Comparison of ENCODE assay signal across 12 mouse cellular contexts in the genomic region with DNA sequence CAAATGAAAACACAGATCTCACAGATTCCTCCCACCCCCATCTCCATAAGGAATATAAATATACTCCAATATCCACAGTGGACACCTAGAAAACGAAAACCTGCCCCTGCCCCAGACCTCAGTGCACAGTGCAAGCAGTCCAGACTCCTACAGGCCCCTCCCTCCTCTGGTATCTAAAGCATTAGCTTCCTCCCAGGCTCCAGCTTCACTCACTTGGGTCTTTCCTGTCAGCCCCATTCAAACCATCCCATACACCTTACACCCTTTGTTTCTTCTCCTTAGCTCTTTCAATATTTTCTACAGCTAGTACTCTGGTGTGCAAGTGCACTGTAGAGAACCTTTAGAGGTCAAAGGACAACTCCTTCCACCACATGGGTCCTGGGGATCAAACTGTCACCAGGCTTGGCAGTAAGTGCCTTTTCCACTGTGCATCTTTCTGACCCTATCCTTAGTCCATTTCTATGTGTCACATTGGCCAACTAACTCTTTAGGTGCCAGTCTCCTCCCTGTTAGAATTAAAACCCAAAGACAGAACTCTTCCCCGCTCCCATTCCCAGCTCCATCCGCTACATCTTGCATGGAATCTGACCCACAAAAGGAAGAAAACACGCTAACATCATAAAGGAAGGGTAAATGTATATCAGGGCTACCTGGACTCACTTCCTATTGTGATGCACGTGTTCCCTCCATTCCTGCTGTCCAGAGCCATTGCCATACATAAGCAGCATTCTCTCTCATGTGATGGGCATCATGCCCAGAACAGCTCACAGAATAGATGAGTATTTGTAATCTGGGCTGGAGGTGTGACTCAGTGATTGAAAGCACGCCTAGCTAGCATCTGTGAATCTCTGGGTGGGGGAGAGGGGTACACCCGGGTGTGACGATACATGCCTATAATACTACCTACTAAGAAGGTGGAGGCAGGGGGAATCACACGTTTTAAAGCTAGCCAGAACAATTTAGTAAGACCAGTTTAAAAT. TPM values are rescaled to one million over a fixed set of nuclear protein-coding genes. Genes with fewer than 3 reads are reported as not detected.
DNase-seq lines count a peak whose midpoint lies in the region; ATAC-seq and TF ChIP-seq lines count a peak whose summit lies in the region.
"Had no signal": no experiment of that assay in that cellular context is flagged by ENCODE, and none has a peak within 500 bp of the region (broad histone marks: within the 10 kb centered on the region; RNA-seq: fewer than 3 reads in every experiment).

No protein-coding gene starts in this region.

- DNase-seq in forebrain, embryonic 10.5 days (ENCODE audit: extremely low spot score, low spot score), result no peak
- peak; percentile 52 for DNase-seq in layer of hippocampus, adult 11-12 months (ENCODE audit: low spot score)
- DNase-seq in layer of hippocampus, postnatal 10 days (ENCODE audit: low spot score in 2 of 2), result no peak
- DNase-seq in ES-E14 (ENCODE audit: low read depth, low spot score), result no peak
- no peak for DNase-seq in urinary bladder, adult 18-20 months (ENCODE audit: low spot score in 2 of 2)
- DNase-seq: kidney, adult 8-10 months; thymus, adult 18-20 months had no signal

- H3K9ac ChIP-seq in forebrain, embryonic 13.5 days, result no peak overlapping the region
- no peak overlapping the region for H3K9ac ChIP-seq in ES-E14 (ENCODE audit: insufficient read depth, low read depth, low read length, poor library complexity, severe bottlenecking)
- no peak overlapping the region for H3K9ac ChIP-seq in liver, embryonic 12.5 days
- H3K9ac ChIP-seq: limb, embryonic 15.5 days; neural tube, embryonic 12.5 days had no signal

- peak overlapping the region; percentile 14 for H3K4me2 ChIP-seq in forebrain, embryonic 13.5 days
- no peak overlapping the region for H3K4me2 ChIP-seq in liver, embryonic 12.5 days
- H3K4me2 ChIP-seq: limb, embryonic 15.5 days; neural tube, embryonic 12.5 days had no signal

- H3K4me1 ChIP-seq in forebrain, embryonic 13.5 days, result peaks cover 45% of the 10 kb centered on the region
- peaks cover 59% of the 10 kb centered on the region for H3K4me1 ChIP-seq in forebrain, embryonic 10.5 days
- peaks cover 16 to 21% of the 10 kb centered on the region in 2 experiments for H3K4me1 ChIP-seq in ES-E14 (ENCODE audit: control insufficient read depth in 2 of 2, insufficient read depth in 2 of 2, low read length in 2 of 2, poor library complexity in 1 of 2)
- H3K4me1 ChIP-seq in liver, embryonic 12.5 days, result peaks cover 75% of the 10 kb centered on the region

- peaks cover 29% of the 10 kb centered on the region for H3K36me3 ChIP-seq in forebrain, embryonic 13.5 days (ENCODE audit: poor library complexity, severe bottlenecking)
- peaks cover 69% of the 10 kb centered on the region for H3K36me3 ChIP-seq in forebrain, embryonic 10.5 days (replicated peaks)
- peaks cover 3% of the 10 kb centered on the region; the same call in 1 of the 2 replicates for H3K36me3 ChIP-seq in ES-E14 (ENCODE audit: control insufficient read depth, insufficient read depth, low read length, poor library complexity, severe bottlenecking)
- peaks cover 32% of the 10 kb centered on the region for H3K36me3 ChIP-seq in liver, embryonic 12.5 days

- no peak overlapping the region for H3K4me3 ChIP-seq in forebrain, embryonic 13.5 days
- no peak overlapping the region for H3K4me3 ChIP-seq in forebrain, embryonic 10.5 days
- H3K4me3 ChIP-seq in ES-E14 (ENCODE audit: insufficient read depth in 1 of 2, low read depth in 1 of 2, low read length in 2 of 2, poor library complexity in 1 of 2, severe bottlenecking in 1 of 2), result no peak overlapping the region
- H3K4me3 ChIP-seq in liver, embryonic 12.5 days, result no peak overlapping the region
- H3K4me3 ChIP-seq: limb, embryonic 15.5 days; neural tube, embryonic 12.5 days had no signal

- H3K27ac ChIP-seq in forebrain, embryonic 13.5 days, result peak overlapping the region; percentile 27; the same call in 1 of the 2 replicates
- no peak overlapping the region for H3K27ac ChIP-seq in forebrain, embryonic 10.5 days
- peak overlapping the region; percentile 60; the same call in 1 of the 2 replicates for H3K27ac ChIP-seq in ES-E14 (ENCODE audit: insufficient read depth, low read depth, low read length, poor library complexity, severe bottlenecking)
- peak overlapping the region; percentile 3; the same call in 1 of the 2 replicates for H3K27ac ChIP-seq in liver, embryonic 12.5 days
- H3K27ac ChIP-seq: limb, embryonic 15.5 days; neural tube, embryonic 12.5 days had no signal

- in situ Hi-C loops in ES-E14 (cut with MboI; ENCODE audit: low sequenced_read_pairs in 2 of 2, unreplicated experiment in 2 of 2), result no loop called here

- 62% methylated on average over 9 of the region's 9 CpGs for WGBS in forebrain, embryonic 13.5 days
- WGBS in forebrain, embryonic 10.5 days, result 90% methylated on average over 9 of the region's 9 CpGs
- 69% methylated on average over 9 of the region's 9 CpGs for WGBS in liver, embryonic 12.5 days (ENCODE audit: insufficient replicate concordance)

- H3K27me3 ChIP-seq in forebrain, embryonic 13.5 days, result no peaks in the 10 kb centered on the region
- H3K27me3 ChIP-seq in forebrain, embryonic 10.5 days (ENCODE audit: poor library complexity, severe bottlenecking), result no peaks in the 10 kb centered on the region
- no peaks in the 10 kb centered on the region for H3K27me3 ChIP-seq in liver, embryonic 12.5 days (replicated peaks)
- H3K27me3 ChIP-seq: limb, embryonic 15.5 days; neural tube, embryonic 12.5 days had no signal

- ATAC-seq in forebrain, embryonic 13.5 days, result no peak
- no peak for ATAC-seq in liver, embryonic 12.5 days
- no peak for ATAC-seq in cerebellum, adult (ENCODE audit: insufficient number of reproducible peaks, low FRiP score, low TSS enrichment)

- H3K9me3 ChIP-seq in forebrain, embryonic 13.5 days (replicated peaks), result 0 out of 2 replicates have a peak, but pooled peaks cover 3% of the 10 kb centered on the region
- H3K9me3 ChIP-seq in forebrain, embryonic 10.5 days, result no peaks in the 10 kb centered on the region; the same call in 1 of the 2 replicates
- no peaks in the 10 kb centered on the region for H3K9me3 ChIP-seq in ES-E14 (ENCODE audit: control insufficient read depth, insufficient read depth, low read depth, low read length)
- 0 out of 2 replicates have a peak, but pooled peaks cover 3% of the 10 kb centered on the region for H3K9me3 ChIP-seq in liver, embryonic 12.5 days (replicated peaks)
- H3K9me3 ChIP-seq: limb, embryonic 15.5 days had no signal

TF ChIP-seq in ES-E14, 5 proteins besides CTCF, POLR2A, EP300 and RAD21:
- TF ChIP-seq ZNF384 (IDR thresholded peaks at IDR 0.05; ENCODE audit: low read depth, low read length) (0 out of 2 replicates have a peak, but pooled peaks have one; percentile 6), CHD2 (IDR thresholded peaks at IDR 0.05; ENCODE audit: low read depth, low read length) (no peak), HCFC1 (IDR thresholded peaks at IDR 0.05; ENCODE audit: borderline replicate concordance, insufficient read depth, low read length) (no peak), MAFK (IDR thresholded peaks at IDR 0.05; ENCODE audit: insufficient read depth, low read depth, low read length) (no peak)

RNA-seq across cellular contexts. Expression of a gene that starts 3.8 kb away (rescaled TPM):
- polyA plus RNA-seq in forebrain, embryonic 13.5 days (2015; fragmentation: Nextera tagmentation; extraction: Ambion mirVana), result 351 and 386 TPM in 2 replicates
- polyA plus RNA-seq in forebrain, embryonic 10.5 days (2016; fragmentation: Nextera tagmentation; extraction: Ambion mirVana), result 462 and 476 TPM in 2 replicates
- 10 to 100 TPM; 60.9 to 67.7 TPM for total RNA-seq in layer of hippocampus, postnatal 10 days (2021)
- total RNA-seq in ES-E14 (2012; rRNA removed), result 108 and 146 TPM in 2 replicates
- 158 and 160 TPM in 2 replicates for polyA plus RNA-seq in liver, embryonic 12.5 days (2016; fragmentation: Nextera tagmentation; extraction: Ambion mirVana)
